Mouse (Mus musculus): ENCODE results near the gene Fbxo36. TPM values are rescaled to one million over a fixed set of nuclear protein-coding genes. Genes with fewer than 3 reads are reported as not detected.

The Fbxo36 gene
- total RNA-seq, 2 experiments from 2014 or later: 6.8 to 9.7 TPM

GRCm38 (mm10) chr1:84947390-84947789 lies 107.7 kb downstream of the Fbxo36 start:
- DNase-seq: no peak

Other genes with a start within 250 kb of the Fbxo36 start
- gene Dner, start 143.6 kb upstream of the Fbxo36 start, total RNA-seq (2021): 1 to 10 TPM; 2.7 to 5.7 TPM
- gene Trip12, start 675 bp downstream of the Fbxo36 start, total RNA-seq (2021): 100 to 1,000 TPM; 195 to 219 TPM
- gene Slc16a14, start 95.3 kb downstream of the Fbxo36 start, total RNA-seq (2021): 1 to 10 TPM in 1 of 2 experiments, under 1 TPM in 1; 0.66 to 1.4 TPM

Measured in adrenal gland, postnatal 10 days (tissue).